Mouse (Mus musculus) cerebellum, postnatal 14 days (tissue): ENCODE measurements around the gene Dlgap1.

ENCODE experiments used
- DNase-seq, 2 experiments: peaks; one replicate each; pipeline ENCODE4 v3.0.0; 2021; ENCODE audit warnings: mixed read lengths in 2 of 2

Gene Dlgap1

GRCm38 (mm10) chr17:70765976-70766375, 797.1 kb downstream of the Dlgap1 start:
- no peak for DNase-seq

DNA sequence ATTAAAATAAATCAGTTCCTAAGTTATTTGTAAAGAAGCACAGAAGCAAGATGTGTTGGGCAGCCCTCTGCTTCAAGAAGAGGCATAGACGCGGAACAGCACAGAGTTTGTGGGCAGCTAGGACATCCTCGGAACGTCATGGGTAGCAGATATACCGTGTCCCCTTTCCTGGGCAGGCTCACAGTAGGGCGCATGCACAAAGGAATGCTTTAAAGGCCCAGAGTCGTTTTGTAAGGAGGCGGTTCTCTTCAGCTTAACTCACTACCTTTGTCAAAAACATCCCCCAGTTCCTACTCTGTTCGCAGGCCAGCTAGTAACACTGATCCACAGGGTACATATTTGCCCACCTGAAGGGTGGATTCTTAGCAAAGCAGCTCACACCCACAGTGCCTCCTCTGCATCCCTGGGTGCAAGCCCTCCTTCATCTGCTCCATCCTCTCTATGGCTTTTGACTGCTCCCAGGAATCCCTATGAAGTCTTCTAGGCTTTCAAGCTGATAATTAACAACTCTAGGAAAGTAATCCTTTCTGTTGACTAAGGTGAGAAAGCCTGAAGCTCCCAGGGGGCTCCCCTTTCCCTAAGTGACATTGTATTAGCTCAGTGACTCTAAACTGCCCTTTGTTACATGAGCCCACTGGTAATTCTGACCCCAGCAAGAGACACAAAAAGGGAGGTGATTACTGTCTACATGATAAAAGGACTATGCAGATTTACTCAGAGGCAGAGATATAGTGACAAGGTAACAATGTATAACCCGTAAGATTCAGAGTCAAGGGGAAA, 803.4 kb downstream of the Dlgap1 start:
- no peak for DNase-seq

GRCm38 (mm10) chr17:70779770-70780169, 810.9 kb downstream of the Dlgap1 start:
- no peak for DNase-seq

DNA sequence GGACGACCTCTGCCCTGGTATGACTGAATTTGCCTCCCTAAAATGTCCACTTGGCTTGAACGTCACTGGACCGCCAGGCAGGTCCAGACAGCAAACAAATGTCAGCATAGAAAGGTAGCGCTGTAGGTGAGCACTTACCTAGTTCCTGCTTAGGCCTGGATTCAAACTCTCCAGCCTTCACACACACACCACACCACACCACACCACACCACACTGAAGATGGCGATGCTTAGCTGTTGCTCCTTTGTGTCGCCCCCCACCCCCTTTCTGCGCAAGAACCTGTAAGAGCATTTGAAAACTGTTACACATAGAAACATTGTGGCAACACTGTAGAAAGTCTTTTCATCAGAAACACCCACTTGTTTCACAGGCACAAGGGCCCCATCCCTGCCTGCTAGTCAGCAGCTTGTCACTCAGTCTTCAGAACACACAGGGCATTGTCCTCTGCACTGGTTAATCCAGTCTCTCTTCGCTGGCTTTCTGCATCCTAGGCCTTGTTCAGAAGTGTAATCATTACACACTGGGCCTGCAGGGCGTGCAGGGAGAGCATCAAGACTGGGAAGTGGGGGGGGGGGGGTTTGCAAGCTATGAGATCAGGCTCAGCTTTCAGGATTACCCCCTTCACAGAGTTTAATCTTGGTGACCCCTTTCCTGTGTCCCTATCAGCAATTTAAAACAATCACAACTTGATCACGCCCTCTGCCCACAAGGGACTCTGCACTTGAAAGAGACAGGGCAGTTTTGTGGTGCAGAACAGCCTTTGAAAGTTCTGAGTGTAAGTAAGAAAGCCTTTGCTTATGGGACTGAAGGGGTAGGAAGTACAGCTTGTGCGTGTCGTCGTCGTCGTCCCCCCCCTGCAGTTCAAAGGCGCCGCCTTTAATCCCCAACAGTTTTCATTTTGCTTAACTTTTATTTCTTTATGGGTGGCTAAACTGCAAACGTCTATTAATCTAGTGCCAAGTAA, 812.1 kb downstream of the Dlgap1 start:
- DNase-seq: no peak

DNA sequence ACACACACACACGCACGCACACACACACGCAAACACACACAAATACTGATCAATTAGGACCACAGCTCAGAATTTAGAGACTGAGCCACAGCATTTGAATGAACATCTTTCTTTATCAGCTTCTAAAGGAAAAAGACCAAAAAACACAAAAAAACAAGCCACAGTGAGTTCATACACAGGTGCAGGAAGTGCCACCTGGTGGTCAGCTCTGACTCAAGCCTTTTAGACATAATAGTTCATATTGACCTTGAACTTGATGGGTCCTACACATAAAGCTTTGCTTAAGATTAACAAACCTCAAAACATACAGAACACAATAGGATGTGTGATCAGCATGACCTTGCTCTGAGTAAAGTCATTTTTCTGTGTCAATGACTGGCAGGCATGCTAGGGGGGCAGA, 814.4 kb downstream of the Dlgap1 start:
- no peak for DNase-seq

GRCm38 (mm10) chr17:70787366-70787765, 818.5 kb downstream of the Dlgap1 start:
- DNase-seq: no peak

DNA sequence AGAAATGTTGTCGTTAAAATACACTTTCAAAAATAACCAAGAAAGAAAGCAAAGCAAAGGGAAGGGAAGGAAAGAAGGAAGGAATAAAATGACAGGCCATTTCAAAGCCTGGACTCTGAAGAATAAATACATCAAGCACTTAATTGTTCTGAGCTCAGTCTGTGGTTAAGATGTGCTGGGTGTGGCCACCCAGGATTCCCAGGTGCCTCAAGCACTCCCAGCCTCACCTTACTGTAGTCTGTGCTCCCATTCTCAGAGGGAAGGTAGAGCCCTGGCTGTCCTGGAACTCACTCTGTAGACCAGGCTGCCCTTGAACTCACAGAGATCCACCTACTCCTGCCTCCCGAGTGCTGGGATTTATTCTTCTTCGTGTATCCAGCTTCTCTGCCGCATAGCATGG, 821.9 kb downstream of the Dlgap1 start:
- no peak for DNase-seq

- DNase-seq: peak; percentile 28 to 56
Observed at GRCm38 (mm10) chr17:70791596-70792275, 822.9 kb downstream of the Dlgap1 start.

DNA sequence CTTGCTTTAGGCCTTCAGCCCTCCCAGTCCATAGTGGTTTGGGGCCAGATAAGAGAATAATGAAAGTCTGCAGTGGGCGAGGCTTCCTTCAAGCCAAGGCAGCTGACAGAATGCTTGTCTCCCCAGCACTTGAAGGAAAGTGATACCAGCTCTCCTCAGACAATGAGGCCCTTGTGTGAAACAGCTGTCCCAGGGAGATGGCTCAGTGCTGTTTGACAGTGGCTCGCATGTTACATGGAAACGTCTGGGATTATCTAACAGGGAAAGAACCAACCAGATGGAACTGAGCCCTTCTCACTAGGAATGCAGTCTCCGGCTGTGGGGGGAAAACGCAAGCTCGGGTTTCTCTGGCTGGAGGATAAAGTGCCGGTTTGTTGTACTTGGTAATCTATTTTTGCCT, 825.4 kb downstream of the Dlgap1 start:
- DNase-seq: peak in 1 of 2 experiments; percentile 21

DNA sequence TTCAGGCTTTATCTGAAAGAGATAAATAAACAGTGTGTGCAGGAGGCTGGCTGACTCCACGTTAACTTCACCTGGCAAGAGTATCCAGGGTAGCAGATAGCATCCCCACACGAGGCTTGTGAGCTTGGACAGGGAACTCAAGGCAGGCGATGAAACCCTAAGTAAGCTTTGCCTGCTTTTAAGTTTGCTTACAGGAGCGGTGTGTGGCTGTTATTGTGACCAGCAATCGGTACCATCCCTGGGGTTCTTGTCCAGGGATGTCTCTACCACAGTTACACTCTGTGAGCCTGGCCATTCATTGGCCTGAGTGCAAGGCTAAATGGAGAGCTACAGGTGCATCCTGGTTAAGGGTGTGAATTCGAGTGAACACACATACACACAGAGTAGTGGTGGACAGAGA, 825.8 kb downstream of the Dlgap1 start:
- no peak for DNase-seq

DNA sequence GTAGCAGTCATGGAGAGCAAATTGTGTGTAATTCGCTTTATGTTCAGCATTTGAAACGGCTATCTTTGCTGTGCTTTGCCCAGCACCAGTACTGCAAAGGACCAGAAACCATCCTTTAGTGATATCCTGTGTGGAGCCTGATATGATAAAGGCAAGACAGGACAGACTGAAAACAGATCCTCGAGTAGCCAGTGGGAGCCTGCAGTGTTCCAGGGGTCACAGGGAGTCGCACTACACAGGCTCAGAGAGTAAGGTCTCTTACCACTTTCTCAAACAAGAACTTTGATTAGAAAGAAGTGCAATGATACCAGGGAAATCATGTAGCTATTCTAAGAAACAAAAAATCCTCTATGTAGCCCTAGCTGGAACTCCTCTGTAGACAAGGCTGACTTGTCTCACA, 826.3 kb downstream of the Dlgap1 start:
- no peak for DNase-seq

DNA sequence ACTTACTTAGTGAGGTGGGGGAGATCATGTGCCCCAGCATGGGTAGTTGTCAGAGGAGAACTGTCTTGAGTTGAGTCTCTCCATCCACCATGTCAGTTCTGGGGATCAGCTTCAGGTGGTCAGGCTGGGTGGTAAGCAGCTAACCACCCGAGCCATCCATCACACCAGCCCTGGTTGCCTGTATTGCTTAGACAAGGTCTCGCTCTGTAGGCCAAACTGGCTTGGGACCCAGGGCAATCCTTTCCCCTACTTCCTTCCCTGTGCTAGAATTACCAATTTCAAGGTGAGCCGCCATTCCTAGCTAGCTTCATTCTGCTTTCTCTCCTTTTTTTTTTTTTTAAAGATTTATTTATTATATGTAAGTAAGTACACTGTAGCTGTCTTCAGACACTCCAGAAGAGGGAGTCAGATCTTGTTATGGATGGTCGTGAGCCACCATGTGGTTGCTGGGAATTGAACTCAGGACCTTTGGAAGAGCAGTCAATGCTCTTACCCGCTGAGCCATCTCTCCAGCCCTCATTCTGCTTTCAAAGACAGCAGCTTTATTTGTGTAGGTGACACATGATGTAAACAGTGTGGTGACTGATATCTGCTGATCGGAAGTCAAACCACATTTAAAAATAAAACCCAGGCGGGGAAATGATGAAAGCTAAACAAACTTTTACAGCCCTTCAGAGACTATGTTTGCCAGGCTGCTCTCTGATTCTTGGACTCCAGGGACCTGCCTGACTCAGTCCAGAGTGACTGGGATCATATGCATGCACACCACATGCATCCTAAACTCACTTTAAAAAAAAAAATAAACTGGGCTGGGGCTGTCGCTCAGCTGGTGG, 828.3 kb downstream of the Dlgap1 start:
- DNase-seq: no peak

GRCm38 (mm10) chr17:70797773-70798045, 828.8 kb downstream of the Dlgap1 start:
- DNase-seq: no peak

GRCm38 (mm10) chr17:70799266-70799665, 830.4 kb downstream of the Dlgap1 start:
- no peak for DNase-seq

DNA sequence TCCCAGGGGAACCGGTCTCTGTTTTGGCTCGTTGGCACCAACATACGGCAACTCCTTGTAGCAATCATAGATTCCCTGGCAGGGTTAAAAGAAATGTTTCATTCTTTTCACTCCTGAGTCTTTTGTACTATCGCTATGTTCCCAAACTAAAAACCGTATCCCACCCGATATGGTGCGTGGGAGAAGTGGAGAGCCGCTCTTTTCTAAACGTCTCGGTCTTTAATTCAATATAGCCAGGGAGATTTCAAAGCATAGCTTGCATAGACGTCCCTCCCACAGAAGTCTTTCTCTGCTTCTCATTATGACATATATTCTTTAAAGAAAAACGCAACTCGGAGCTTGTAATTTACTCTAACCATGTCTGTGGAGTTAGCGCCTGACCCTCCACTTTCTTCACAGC, 833.1 kb downstream of the Dlgap1 start:
- DNase-seq: no peak

GRCm38 (mm10) chr17:70805866-70806265, 837.0 kb downstream of the Dlgap1 start:
- DNase-seq: no peak

DNA sequence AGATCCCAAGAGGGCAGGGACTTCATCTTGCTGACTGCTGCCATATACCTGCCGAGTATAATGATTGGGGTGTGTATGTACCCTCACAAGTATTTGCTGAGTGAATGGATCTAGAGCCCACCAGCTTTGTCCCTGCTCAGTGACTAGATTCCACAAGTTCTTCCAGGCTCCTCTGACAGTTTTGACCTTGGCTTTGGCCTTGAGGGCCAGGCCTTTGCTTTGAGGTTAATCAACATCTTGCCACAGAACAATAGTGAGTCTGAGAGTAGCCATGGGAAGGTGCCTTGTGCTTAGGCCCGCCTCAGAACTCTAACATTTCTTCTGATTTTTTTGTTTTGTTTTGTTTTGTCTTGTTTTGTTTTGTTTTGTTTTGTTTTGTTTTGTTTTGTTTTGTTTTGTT, 837.7 kb downstream of the Dlgap1 start:
- no peak for DNase-seq

DNA sequence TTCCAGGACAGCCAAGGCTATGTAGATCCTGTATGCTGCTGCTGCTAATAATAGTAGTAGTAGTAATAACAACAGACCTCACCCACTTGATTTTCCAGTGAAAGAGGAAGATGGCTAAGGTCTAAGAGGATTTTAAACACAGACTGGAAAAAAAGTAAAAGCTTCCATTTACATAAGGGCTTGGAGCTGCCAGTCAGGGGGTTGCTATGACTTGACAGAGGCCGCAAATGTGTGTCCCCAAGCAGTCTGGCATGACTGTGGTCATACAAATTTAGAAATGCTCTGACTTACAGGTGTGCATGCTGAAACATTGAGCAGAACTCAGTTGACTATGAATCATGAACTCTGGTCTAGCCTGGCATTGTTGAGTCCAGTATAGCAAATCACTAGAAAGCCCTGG, 839.0 kb downstream of the Dlgap1 start:
- DNase-seq: no peak

- no peak for DNase-seq
Observed at GRCm38 (mm10) chr17:70808837-70809236, 840.0 kb downstream of the Dlgap1 start.

GRCm38 (mm10) chr17:70809776-70810175, 840.9 kb downstream of the Dlgap1 start:
- no peak for DNase-seq

DNA sequence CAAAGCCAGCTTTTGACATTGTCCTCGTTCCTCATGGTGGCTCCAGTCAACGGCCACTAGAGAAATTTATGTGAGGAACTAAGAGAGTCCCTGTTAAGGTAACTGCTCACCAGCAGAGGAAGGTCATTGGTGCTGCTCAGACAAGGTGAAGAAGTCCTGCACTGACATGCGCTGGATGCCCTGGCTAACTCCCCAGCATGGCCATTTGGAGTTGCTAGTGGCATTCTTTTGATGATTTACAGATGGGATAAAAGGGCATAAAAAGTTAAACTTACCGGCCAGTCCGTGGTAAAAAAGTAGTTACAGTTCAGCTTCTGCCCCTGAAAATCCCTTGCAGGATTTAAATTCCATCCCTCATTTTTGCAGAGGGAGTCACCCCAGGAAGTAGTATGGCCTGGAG, 841.9 kb downstream of the Dlgap1 start:
- no peak for DNase-seq

DNA sequence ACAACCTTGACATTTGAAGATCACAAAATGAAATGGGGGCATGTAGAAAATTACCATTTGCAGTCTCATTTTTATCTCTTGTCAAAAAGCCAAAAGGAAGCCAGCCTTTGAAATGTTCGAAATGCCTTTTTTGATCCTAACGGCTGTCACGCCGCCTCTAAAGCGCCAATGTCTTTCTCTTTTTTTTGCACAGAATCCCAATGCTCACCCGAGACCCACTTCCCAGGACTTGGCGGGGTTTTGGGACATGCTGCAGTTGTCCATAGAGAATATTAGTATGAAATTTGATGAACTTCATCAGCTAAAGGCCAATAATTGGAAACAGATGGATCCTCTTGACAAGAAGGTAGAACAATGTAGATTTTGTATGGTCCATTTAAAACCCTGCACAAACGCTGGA, 846.1 kb downstream of the Dlgap1 start:
- no peak for DNase-seq
